Mouse (Mus musculus): Measurements from ENCODE around the gene Kdm8.

- TF ChIP-seq POLR2A (IDR thresholded peaks at IDR 0.05; ENCODE audit: borderline replicate concordance, control insufficient read depth, low read depth, low read length) (no peak), CTCF (IDR thresholded peaks at IDR 0.05; ENCODE audit: control insufficient read depth, insufficient read depth, low read length) (no peak)
Measured at GRCm38 (mm10) chr7:125474535-125474934, 30.1 kb downstream of the Kdm8 start.

Data from bone marrow, adult 2 months (tissue).